Mouse (Mus musculus) neural tube, embryonic 13.5 days (tissue): ENCODE results near the gene Lrrn4cl. TPM values are rescaled to one million over a fixed set of nuclear protein-coding genes. Genes with fewer than 3 reads are reported as not detected.

Source experiments
- microRNA-seq: library from miRNA; unstranded; fragments of <30 nt; microRNA quantifications from one replicate; pipeline ENCODE4, GENCODE M21; 2016
- polyA plus RNA-seq: library from polyadenylated mRNA; unstranded; fragments of >200 nt; fragmentation: Nextera tagmentation; extraction: Ambion mirVana; gene quantifications from 2 replicates; pipeline ENCODE4 v1.2.1, GENCODE M21; 2015

Lrrn4cl gene
- polyA plus RNA-seq, 1 experiment from 2014 or later: 0.96 TPM

Small RNAs within 50 kb of the gene (microRNA-seq; reads per million reads assigned to microRNA genes)
- gene Mir5136: not detected

Other genes starting within 250 kb of the Lrrn4cl start
- gene Slc22a6, start 232.7 kb upstream of the Lrrn4cl start, polyA plus RNA-seq: 2.0 and 2.1 TPM in 2 replicates
- 0.18 and 0.32 TPM in 2 replicates for gene Chrm1, start 187.0 kb upstream of the Lrrn4cl start, polyA plus RNA-seq
- 149 and 155 TPM in 2 replicates for gene Slc3a2, start 127.4 kb upstream of the Lrrn4cl start, polyA plus RNA-seq
- gene Wdr74, start 114.9 kb upstream of the Lrrn4cl start, polyA plus RNA-seq: 84.4 and 87.8 TPM in 2 replicates
- gene 1700092M07Rik, start 110.0 kb upstream of the Lrrn4cl start, polyA plus RNA-seq: 1.6 and 2.4 TPM in 2 replicates
- 124 and 127 TPM in 2 replicates for gene Stx5a, start 109.4 kb upstream of the Lrrn4cl start, polyA plus RNA-seq
- 161 and 192 TPM in 2 replicates for gene Nxf1, start 93.7 kb upstream of the Lrrn4cl start, polyA plus RNA-seq
- gene Tmem223, start 79.8 kb upstream of the Lrrn4cl start, polyA plus RNA-seq: 219 and 253 TPM in 2 replicates
- 39.3 and 41.9 TPM in 2 replicates for gene Tmem179b, start 76.3 kb upstream of the Lrrn4cl start, polyA plus RNA-seq
- gene Taf6l, start 64.4 kb upstream of the Lrrn4cl start, polyA plus RNA-seq: 22.9 and 25.9 TPM in 2 replicates
- 167 and 168 TPM in 2 replicates for gene Polr2g, start 52.2 kb upstream of the Lrrn4cl start, polyA plus RNA-seq
- 8.2 and 8.6 TPM in 2 replicates for gene Zbtb3, start 48.2 kb upstream of the Lrrn4cl start, polyA plus RNA-seq
- 47.6 and 59.0 TPM in 2 replicates for gene Ttc9c, start 31.4 kb upstream of the Lrrn4cl start, polyA plus RNA-seq
- gene Hnrnpul2, start 30.8 kb upstream of the Lrrn4cl start, polyA plus RNA-seq: 5.3 and 6.0 TPM in 2 replicates
- gene AC129217.1, start 21.0 kb upstream of the Lrrn4cl start, polyA plus RNA-seq: not detected in 2 replicates
- gene Bscl2, start 13.3 kb upstream of the Lrrn4cl start, polyA plus RNA-seq: 82.5 and 84.2 TPM in 2 replicates
- gene Gng3, start 11.6 kb upstream of the Lrrn4cl start, polyA plus RNA-seq: 335 and 393 TPM in 2 replicates
- gene Ubxn1, start 20.7 kb downstream of the Lrrn4cl start, polyA plus RNA-seq: 166 and 171 TPM in 2 replicates
- gene Uqcc3, start 30.2 kb downstream of the Lrrn4cl start, polyA plus RNA-seq: 69.0 and 73.5 TPM in 2 replicates
- 41.1 and 56.4 TPM in 2 replicates for gene Lbhd1, start 33.0 kb downstream of the Lrrn4cl start, polyA plus RNA-seq
- not detected in 2 replicates for gene Gm49403, start 33.2 kb downstream of the Lrrn4cl start, polyA plus RNA-seq
- gene 1810009A15Rik, start 38.1 kb downstream of the Lrrn4cl start, polyA plus RNA-seq: 55.6 and 58.8 TPM in 2 replicates
- gene Gm49416, start 38.2 kb downstream of the Lrrn4cl start, polyA plus RNA-seq: 0.27 TPM in 1 of 2 replicates, not detected in the other
- 31.7 and 36.2 TPM in 2 replicates for gene Ints5, start 42.2 kb downstream of the Lrrn4cl start, polyA plus RNA-seq
- gene Ganab, start 47.3 kb downstream of the Lrrn4cl start, polyA plus RNA-seq: 89.4 and 101 TPM in 2 replicates
- 86.9 and 88.7 TPM in 2 replicates for gene B3gat3, start 69.6 kb downstream of the Lrrn4cl start, polyA plus RNA-seq
- gene Rom1, start 78.6 kb downstream of the Lrrn4cl start, polyA plus RNA-seq: 1.6 and 2.8 TPM in 2 replicates
- 11.8 and 12.2 TPM in 2 replicates for gene Eml3, start 78.8 kb downstream of the Lrrn4cl start, polyA plus RNA-seq
- 126 and 141 TPM in 2 replicates for gene Mta2, start 91.1 kb downstream of the Lrrn4cl start, polyA plus RNA-seq
- 29.2 and 30.1 TPM in 2 replicates for gene Tut1, start 103.1 kb downstream of the Lrrn4cl start, polyA plus RNA-seq
- 323 and 328 TPM in 2 replicates for gene Eef1g, start 116.3 kb downstream of the Lrrn4cl start, polyA plus RNA-seq
- 4.8 and 4.9 TPM in 2 replicates for gene Ahnak, start 138.5 kb downstream of the Lrrn4cl start, polyA plus RNA-seq
- gene Scgb1a1, start 237.2 kb downstream of the Lrrn4cl start, polyA plus RNA-seq: not detected in 2 replicates